Mouse (Mus musculus): ENCODE data around the gene Ift52. TPM values are rescaled to one million over a fixed set of nuclear protein-coding genes. Genes with fewer than 3 reads are reported as not detected.
A peak's percentile ranks its signal among the peaks of the same experiment; 100 is the strongest.

Gene Ift52
- polyA plus RNA-seq, 1 experiment = 69.4 TPM

DNA sequence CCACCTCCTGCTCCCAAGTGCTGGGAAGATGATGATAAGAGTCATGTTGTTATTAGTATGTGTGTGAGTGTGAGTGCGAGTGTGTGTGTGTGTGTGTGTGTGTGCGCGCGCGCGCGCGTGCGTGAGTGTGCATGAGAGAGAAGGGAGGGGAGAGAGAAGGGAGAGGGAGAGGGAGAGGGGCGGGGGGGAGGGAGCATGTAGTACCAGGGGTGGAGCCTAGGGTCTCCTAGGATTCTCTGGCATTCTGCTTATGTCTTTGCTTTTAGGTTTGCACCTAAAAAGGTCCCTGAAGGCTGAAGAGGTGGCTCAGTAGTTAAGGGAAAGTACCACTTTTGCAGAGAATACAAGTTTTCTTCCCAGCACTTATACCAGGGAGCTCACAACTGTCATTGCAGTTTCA, 77.8 kb downstream of the Ift52 start:
- no peaks in the 10 kb centered on the region for H3K27me3 ChIP-seq (ENCODE audit: control insufficient read depth, insufficient read depth, low read length, poor library complexity, severe bottlenecking)
- no peaks in the 10 kb centered on the region for H3K9me3 ChIP-seq (replicated peaks; ENCODE audit: control insufficient read depth, insufficient read depth, low read length, poor library complexity, severe bottlenecking)
- no peaks in the 10 kb centered on the region for H3K36me3 ChIP-seq (ENCODE audit: control insufficient read depth, insufficient read depth, low read length, poor library complexity, severe bottlenecking)
- 0 out of 2 replicates have a peak overlapping the region, but pooled peaks have one; percentile 5 for H3K9ac ChIP-seq (ENCODE audit: low read depth, poor library complexity, severe bottlenecking)
- peaks cover 5% of the 10 kb centered on the region for H3K4me1 ChIP-seq (ENCODE audit: control insufficient read depth, insufficient read depth, low read length)
- TF ChIP-seq EP300 (IDR thresholded peaks at IDR 0.05; ENCODE audit: insufficient read depth, low read depth, low read length) (no peak), POLR2A (IDR thresholded peaks at IDR 0.05; ENCODE audit: insufficient read depth, low read length) (no peak), CTCF (IDR thresholded peaks at IDR 0.05; ENCODE audit: low read depth, low read length) (no peak)
- no peak overlapping the region for H3K27ac ChIP-seq (ENCODE audit: insufficient read depth, low read length)
- no peak overlapping the region for H3K4me3 ChIP-seq (ENCODE audit: low read depth, low read length)

Other genes starting within 250 kb of the Ift52 start
- gene Srsf6, start 85.8 kb upstream of the Ift52 start, polyA plus RNA-seq (2011; ENCODE audit: insufficient read depth, insufficient read length, low read depth, missing spikeins) = 172 and 175 TPM in 2 replicates
- gene L3mbtl1, start 73.9 kb upstream of the Ift52 start, polyA plus RNA-seq (2011; ENCODE audit: insufficient read depth, insufficient read length, low read depth, missing spikeins) = 1.1 and 2.7 TPM in 2 replicates
- gene Sgk2, start 30.0 kb upstream of the Ift52 start, polyA plus RNA-seq (2011; ENCODE audit: insufficient read depth, insufficient read length, low read depth, missing spikeins) = 0.65 and 0.66 TPM in 2 replicates
- gene Mybl2, start 37.3 kb downstream of the Ift52 start, polyA plus RNA-seq (2011; ENCODE audit: insufficient read depth, insufficient read length, low read depth, missing spikeins) = 471 and 519 TPM in 2 replicates
- gene Gtsf1l, start 70.5 kb downstream of the Ift52 start, polyA plus RNA-seq (2011; ENCODE audit: insufficient read depth, insufficient read length, low read depth, missing spikeins) = 34.9 and 36.3 TPM in 2 replicates
- 0.28 and 0.56 TPM in 2 replicates for gene Tox2, start 185.8 kb downstream of the Ift52 start, polyA plus RNA-seq (2011; ENCODE audit: insufficient read depth, insufficient read length, low read depth, missing spikeins)

Measured in ES-Bruce4 (cell line).